Comparison of ENCODE assay signal across 25 mouse cellular contexts in genomic region chr8:104831440-104831839, GRCm38 (mm10). TPM values are rescaled to one million over a fixed set of nuclear protein-coding genes. Genes with fewer than 3 reads are reported as not detected.
DNase-seq lines count a peak whose midpoint lies in the region; ATAC-seq and TF ChIP-seq lines count a peak whose summit lies in the region.
"Had no signal": no experiment of that assay in that cellular context is flagged by ENCODE, and none has a peak within 500 bp of the region (broad histone marks: within the 10 kb centered on the region; RNA-seq: fewer than 3 reads in every experiment).

Gene Ces2b, plus strand, starts transcription at chr8:104831572.

- peak; percentile 86 for DNase-seq in heart, adult 11 months
- no peak for DNase-seq in heart, postnatal 10 days
- peak; percentile 12 for DNase-seq in lung, embryonic 14.5 days
- DNase-seq in lung, adult 2 months = no peak
- peak; percentile 18 to 51 for DNase-seq in kidney, postnatal 25 days
- no peak for DNase-seq in layer of hippocampus, postnatal 36 days
- DNase-seq in hindbrain, embryonic 10.5 days (ENCODE audit: low spot score) = no peak
- DNase-seq: adrenal gland, postnatal 10 days; cerebellum, adult 8-10 months; cerebellum, postnatal 36 days; embryo, embryonic 11 days; gastrocnemius, postnatal 36 days; heart, postnatal 36 days; layer of hippocampus, adult 9-11 months; left cerebral cortex, postnatal 4 days; thymus, postnatal 14 days had no signal

- no peak for TF ChIP-seq POLR2A in lung, adult 2 months (IDR thresholded peaks at IDR 0.05; ENCODE audit: borderline replicate concordance, extremely low read depth, low read depth, low read length)
- no peak for TF ChIP-seq POLR2A in small intestine, adult 2 months (IDR thresholded peaks at IDR 0.05; ENCODE audit: low read depth, low read length)

- no peak within 1 kb of the TSS for H3K27ac ChIP-seq in lung, embryonic 14.5 days (ENCODE audit: low read depth)
- H3K27ac ChIP-seq in small intestine, adult 2 months (ENCODE audit: insufficient read depth, low read depth, low read length) = 0 out of 2 replicates have a peak within 1 kb of the TSS, but pooled peaks have one; percentile 3
- no peak within 1 kb of the TSS for H3K27ac ChIP-seq in hindbrain, embryonic 10.5 days
- H3K27ac ChIP-seq: forebrain, embryonic 13.5 days; hindbrain, embryonic 14.5 days; limb, embryonic 15.5 days had no signal

- no peaks in the 10 kb centered on the region for H3K4me1 ChIP-seq in lung, embryonic 14.5 days (ENCODE audit: insufficient read depth)
- H3K4me1 ChIP-seq in lung, adult 2 months (ENCODE audit: control insufficient read depth, insufficient read depth, low read length) = 0 out of 2 replicates have a peak, but pooled peaks cover 3% of the 10 kb centered on the region
- H3K4me1 ChIP-seq in small intestine, adult 2 months (ENCODE audit: control insufficient read depth, insufficient read depth, insufficient read length, low read length) = peaks cover 7% of the 10 kb centered on the region; the same call in 1 of the 2 replicates
- no peaks in the 10 kb centered on the region for H3K4me1 ChIP-seq in hindbrain, embryonic 10.5 days (replicated peaks)
- H3K4me1 ChIP-seq: forebrain, embryonic 13.5 days; limb, embryonic 15.5 days had no signal

- no peaks in the 10 kb centered on the region for H3K9me3 ChIP-seq in lung, embryonic 14.5 days (ENCODE audit: low read depth, low read length)
- H3K9me3 ChIP-seq in hindbrain, embryonic 10.5 days = no peaks in the 10 kb centered on the region
- H3K9me3 ChIP-seq: forebrain, embryonic 13.5 days; limb, embryonic 15.5 days had no signal

- H3K36me3 ChIP-seq in lung, embryonic 14.5 days (ENCODE audit: insufficient read depth) = no peaks in the 10 kb centered on the region
- H3K36me3 ChIP-seq in small intestine, adult 2 months (ENCODE audit: control insufficient read depth, insufficient read depth, low read length) = no peaks in the 10 kb centered on the region
- H3K36me3 ChIP-seq in hindbrain, embryonic 10.5 days = no peaks in the 10 kb centered on the region
- H3K36me3 ChIP-seq: limb, embryonic 15.5 days had no signal

- WGBS in lung, embryonic 14.5 days = 55% methylated on average over 5 of the region's 5 CpGs
- 27% methylated on average over 5 of the region's 5 CpGs for WGBS in lung, adult 2 months
- 14% methylated on average over 5 of the region's 5 CpGs for WGBS in small intestine, adult 2 months
- 71% methylated on average over 5 of the region's 5 CpGs for whole genome bisulfite sequencing in hindbrain, embryonic 10.5 days

- no peak for TF ChIP-seq CTCF in lung, embryonic 14.5 days (IDR thresholded peaks at IDR 0.05; ENCODE audit: low read depth)
- no peak for TF ChIP-seq CTCF in lung, adult 2 months (IDR thresholded peaks at IDR 0.05; ENCODE audit: insufficient read depth, low read length)
- TF ChIP-seq CTCF in small intestine, adult 2 months (IDR thresholded peaks at IDR 0.05; ENCODE audit: extremely low read depth, insufficient read length, insufficient replicate concordance, low read depth, low read length) = no peak

- intact Hi-C loops in heart, postnatal 10 days (cut with DNase I) = no loop called here

- no peak within 1 kb of the TSS for H3K9ac ChIP-seq in lung, embryonic 14.5 days
- H3K9ac ChIP-seq: forebrain, embryonic 13.5 days; hindbrain, embryonic 14.5 days; limb, embryonic 15.5 days had no signal

- H3K27me3 ChIP-seq in lung, embryonic 14.5 days (ENCODE audit: insufficient read depth, low read length) = no peaks in the 10 kb centered on the region
- no peaks in the 10 kb centered on the region for H3K27me3 ChIP-seq in small intestine, adult 2 months (ENCODE audit: control insufficient read depth, insufficient read depth, low read length)
- no peaks in the 10 kb centered on the region for H3K27me3 ChIP-seq in hindbrain, embryonic 10.5 days (ENCODE audit: insufficient read depth, poor library complexity, severe bottlenecking)
- H3K27me3 ChIP-seq: forebrain, embryonic 13.5 days; limb, embryonic 15.5 days had no signal

- no peak; the same call in 1 of the 2 replicates for ATAC-seq in lung, embryonic 14.5 days (ENCODE audit: insufficient read depth)
- ATAC-seq: activated CD4-positive, CD25-positive, alpha-beta regulatory T cell, adult 4 months; forebrain, embryonic 13.5 days; inflammation-experienced regulatory T-cells, adult 6 months had no signal

- H3K4me2 ChIP-seq in lung, embryonic 14.5 days = no peak within 1 kb of the TSS
- H3K4me2 ChIP-seq: forebrain, embryonic 13.5 days; hindbrain, embryonic 14.5 days; limb, embryonic 15.5 days; midbrain, embryonic 11.5 days had no signal

- no peak within 1 kb of the TSS for H3K4me3 ChIP-seq in lung, embryonic 14.5 days (ENCODE audit: low read depth, low read length)
- no peak within 1 kb of the TSS for H3K4me3 ChIP-seq in lung, adult 2 months (replicated peaks; ENCODE audit: extremely low read depth, low read depth, low read length)
- H3K4me3 ChIP-seq in small intestine, adult 2 months (ENCODE audit: low read depth, low read length) = no peak within 1 kb of the TSS
- no peak within 1 kb of the TSS for H3K4me3 ChIP-seq in hindbrain, embryonic 10.5 days
- H3K4me3 ChIP-seq: forebrain, embryonic 13.5 days; limb, embryonic 15.5 days had no signal

RNA-seq across cellular contexts. Expression of gene Ces2b, which starts in this region (rescaled TPM):
- total RNA-seq in heart, postnatal 10 days (2021) = under 1 TPM; 0.25 to 0.34 TPM
- polyA plus RNA-seq in lung, embryonic 14.5 days (2014; fragmentation: Nextera tagmentation; extraction: Ambion mirVana) = 0.58 and 0.84 TPM in 2 replicates
- polyA plus RNA-seq in lung, adult 2 months (2012; rRNA removed) = 1.9 and 2.0 TPM in 2 replicates
- polyA plus RNA-seq in small intestine, adult 2 months (2012; rRNA removed) = 0.81 and 6.0 TPM in 2 replicates
- under 1 TPM in 1 of 2 experiments, not detected in 1; 0.22 TPM for total RNA-seq in layer of hippocampus, postnatal 36 days (2021)
- polyA plus RNA-seq in hindbrain, embryonic 10.5 days (2016; fragmentation: Nextera tagmentation; extraction: Ambion mirVana) = 0.22 TPM in 1 of 2 replicates, not detected in the other
- polyA plus RNA-seq: activated CD4-positive, CD25-positive, alpha-beta regulatory T cell, adult 4 months; embryonic facial prominence, embryonic 14.5 days; heart, embryonic 14.5 days had no signal

Comparison
In these comparisons a context has a peak if more than half of its experiments do, and no peak if none do; other contexts are left out.
1. DNase-seq: peak in heart, adult 11 months (single experiment) and kidney, postnatal 25 days (2 of 2); none in heart, postnatal 10 days (0 of 2), lung, adult 2 months (single experiment), layer of hippocampus, postnatal 36 days (0 of 2) and hindbrain, embryonic 10.5 days (single experiment).
2. Peak in DNase-seq in lung, embryonic 14.5 days; RNA of the gene not detected or under 1 TPM.